Mouse (Mus musculus) activated CD4-positive, CD25-positive, alpha-beta regulatory T cell, adult 9 weeks (primary cell): Measurements from ENCODE around the gene Vps35. TPM values are rescaled to one million over a fixed set of nuclear protein-coding genes. Genes with fewer than 3 reads are reported as not detected.

Source experiments
- polyA plus RNA-seq: library from polyadenylated mRNA; unstranded; fragments of 100-300 nt; shearing (Covaris generic); gene quantifications from one replicate; pipeline ENCODE4 v1.2.1, GENCODE M21; 2017

Gene Vps35
- polyA plus RNA-seq: 112 TPM

DNA sequence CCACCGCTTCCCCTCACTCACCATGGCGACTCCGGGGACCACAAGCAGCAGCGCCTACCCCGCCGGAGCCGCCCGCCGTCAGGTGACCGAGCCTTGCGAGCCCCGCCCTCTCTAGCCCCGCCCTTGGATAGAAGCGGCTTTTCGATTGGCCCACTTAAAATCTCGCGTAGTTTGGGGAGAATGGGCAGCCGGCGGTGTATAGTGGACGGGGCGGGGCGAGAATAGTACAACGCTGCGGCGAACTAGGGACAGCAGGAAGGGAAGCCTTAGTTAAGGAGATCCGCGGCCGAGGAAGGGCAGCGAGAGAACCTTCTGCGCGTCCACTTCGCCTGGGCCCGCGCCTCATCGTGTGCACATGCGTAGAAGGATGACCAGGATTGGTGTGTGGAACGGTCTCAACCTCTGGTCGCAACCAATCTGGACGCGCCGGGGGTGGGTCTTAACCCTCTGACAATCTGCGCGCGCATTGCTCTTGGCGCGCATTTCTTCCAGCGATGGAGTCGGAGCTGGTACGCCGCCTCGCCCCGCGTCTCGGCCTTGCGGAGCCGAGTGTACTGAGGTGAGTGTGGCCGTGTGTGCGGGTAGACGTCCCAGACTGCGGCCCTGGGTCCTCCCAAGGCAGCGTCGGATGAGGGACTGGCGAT lies at the start of gene Vps35, which contains the start of gene Orc6:
Gene Vps35, minus strand, starts transcription at position 369 of the 644 bp plus-strand sequence.
Gene Orc6, plus strand, starts transcription at position 199 of the 644 bp plus-strand sequence.

DNA sequence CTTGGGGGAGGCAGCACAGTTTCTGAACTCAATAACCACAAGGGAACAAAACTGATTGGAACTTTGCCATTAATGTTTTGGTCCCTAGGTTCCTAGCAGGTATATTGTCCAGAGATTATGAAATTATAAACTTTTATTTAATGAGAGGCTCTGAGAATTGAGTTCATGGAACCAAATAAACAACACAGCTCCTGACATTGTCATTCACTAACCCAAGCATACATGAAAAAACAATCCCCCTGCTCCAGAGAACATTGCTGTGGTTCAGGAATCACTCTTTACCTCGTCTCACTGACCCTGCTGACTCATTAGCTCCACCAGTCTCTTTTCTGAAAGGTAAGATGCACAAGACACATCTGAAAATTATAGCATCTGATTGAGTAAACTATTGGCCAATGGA lies 73.9 kb downstream of the Vps35 start, which contains the start of gene Olfr371:
Gene Olfr371, plus strand, starts transcription at position 301 of the 400 bp plus-strand sequence.

Other genes starting within 250 kb of the Vps35 start
- gene Fbxw9, start 239.7 kb downstream of the Vps35 start, polyA plus RNA-seq: 8.0 TPM
- gene Gm5741, start 231.8 kb downstream of the Vps35 start, polyA plus RNA-seq: 1.9 TPM
- 78.8 TPM for gene Dhps, start 228.0 kb downstream of the Vps35 start, polyA plus RNA-seq
- 185 TPM for gene Wdr83os, start 219.1 kb downstream of the Vps35 start, polyA plus RNA-seq
- 41.4 TPM for gene Wdr83, start 218.5 kb downstream of the Vps35 start, polyA plus RNA-seq
- gene Man2b1, start 216.5 kb downstream of the Vps35 start, polyA plus RNA-seq: 184 TPM
- not detected for gene Zfp791, start 176.7 kb downstream of the Vps35 start, polyA plus RNA-seq
- not detected for gene Cks1brt, start 147.9 kb downstream of the Vps35 start, polyA plus RNA-seq
- gene Olfr371, start 73.8 kb downstream of the Vps35 start, polyA plus RNA-seq: not detected
- 32.6 TPM for gene Orc6, start 170 bp downstream of the Vps35 start, polyA plus RNA-seq
- 0.23 TPM for gene Mylk3, start 86.5 kb upstream of the Vps35 start, polyA plus RNA-seq
- gene 4921524J17Rik, start 133.0 kb upstream of the Vps35 start, polyA plus RNA-seq: 42.5 TPM
- gene Gpt2, start 192.8 kb upstream of the Vps35 start, polyA plus RNA-seq: 0.46 TPM